Mouse (Mus musculus) liver, embryonic 14.5 days (tissue): ENCODE data around the gene Lsg1. TPM values are rescaled to one million over a fixed set of nuclear protein-coding genes. Genes with fewer than 3 reads are reported as not detected.
A peak's percentile ranks its signal among the peaks of the same experiment; 100 is the strongest.

Experiments
- ATAC-seq: fragments of 200-750 bp; cut with Nextera tagmentation; 2 replicates; pipeline ENCODE4 v1.8.0; 2017; ENCODE audit warnings: moderate number of reproducible peaks, mild to moderate bottlenecking, moderate library complexity; ENCODE audit not compliant: insufficient read depth
- DNase-seq, 3 experiments: peaks; one replicate each; pipeline ENCODE4 v3.0.0-alpha.2; 2012 to 2013; ENCODE audit warnings: low read depth in 3 of 3, low spot score in 3 of 3
- H3K27ac ChIP-seq: fragments of 300-500 bp; sonication (generic); 2 replicates; pipeline ENCODE4 v1.5.1; 2014; ENCODE audit warnings: moderate library complexity, mild to moderate bottlenecking, control low read depth, inconsistent platforms
- H3K27me3 ChIP-seq: fragments of 300-500 bp; sonication (generic); 2 replicates; pipeline ENCODE4 v1.6.1; 2014; ENCODE audit warnings: mild to moderate bottlenecking, low read length, moderate library complexity; ENCODE audit not compliant: control insufficient read depth, insufficient read depth
- H3K36me3 ChIP-seq: fragments of 300-500 bp; sonication (generic); replicated peaks from 2 replicates; pipeline ENCODE4 v1.6.1; 2014; ENCODE audit warnings: low read depth; ENCODE audit not compliant: control insufficient read depth, insufficient read depth
- H3K4me1 ChIP-seq, 2 experiments: fragments of 200-500 bp in 1 of 2; fragments of 300-500 bp in 1 of 2; sonication (generic) in 1 of 2; replicated peaks; 2 replicates each; pipeline ENCODE4 v1.6.1; 2012 to 2014; ENCODE audit warnings: antibody characterized with exemption in 1 of 2, inconsistent platforms in 1 of 2, low read length in 1 of 2; ENCODE audit not compliant: control insufficient read depth in 2 of 2, insufficient read depth in 2 of 2
- H3K4me2 ChIP-seq: fragments of 300-500 bp; sonication (generic); 2 replicates; pipeline ENCODE4 v1.6.1; 2014; ENCODE audit warnings: low read depth, mild to moderate bottlenecking, control low read depth, moderate library complexity
- H3K4me3 ChIP-seq, 2 experiments: fragments of 200-500 bp in 1 of 2; fragments of 300-500 bp in 1 of 2; sonication (generic) in 1 of 2; 2 replicates each; pipeline ENCODE4 v1.5.1; 2012 to 2014; ENCODE audit warnings: low read depth in 2 of 2, low read length in 2 of 2, mild to moderate bottlenecking in 2 of 2, control low read depth in 1 of 2, inconsistent platforms in 1 of 2, moderate library complexity in 1 of 2; ENCODE audit not compliant: insufficient read depth in 1 of 2
- H3K9ac ChIP-seq: fragments of 300-500 bp; sonication (generic); replicated peaks from 2 replicates; pipeline ENCODE4 v1.6.1; 2014; ENCODE audit warnings: mild to moderate bottlenecking, control low read depth, moderate library complexity
- H3K9me3 ChIP-seq: fragments of 300-500 bp; sonication (generic); 2 replicates; pipeline ENCODE4 v1.6.1; 2016; ENCODE audit warnings: low read length, mixed read lengths; ENCODE audit not compliant: control insufficient read depth
- CTCF ChIP-seq: IDR thresholded peaks from 2 replicates; pipeline ENCODE4 v1.5.1; 2016; ENCODE audit warnings: antibody characterized with exemption, low read depth, control low read depth
- EP300 ChIP-seq: IDR thresholded peaks from 2 replicates; pipeline ENCODE4 v1.6.1; 2016; ENCODE audit warnings: antibody characterized with exemption, low read depth
- WGBS: fragments of 180-500 bp; shearing (Covaris S2); extraction: QIAGEN DNeasy Blood & Tissue Kit; methylation state at CpG from one replicate; pipeline ENCODE4 v1.1.7; 2014; ENCODE audit not compliant: insufficient replicate concordance; 5-methylcytosine and 5-hydroxymethylcytosine counted together
- polyA plus RNA-seq, 2 experiments: library from polyadenylated mRNA; depleted of rRNA in 1 of 2; stranded (reverse) in 1 of 2; unstranded in 1 of 2; fragments of >200 nt; fragmentation: Nextera tagmentation in 1 of 2; extraction: Ambion mirVana in 1 of 2; gene quantifications; 2 replicates each; pipeline versions ENCODE4 v1.2.1 to v1.2.3; 2012 to 2014

Gene Lsg1
- polyA plus RNA-seq, 2 experiments, result 12.3 to 28.2 TPM

GRCm38 (mm10) chr16:30544693-30545092 is 42.7 kb downstream of the Lsg1 start:
- WGBS, result 33% methylated on average over 4 of the region's 4 CpGs
- DNase-seq (no peak), ATAC-seq (peak; percentile 28; the same call in 1 of the 2 replicates)
- H3K4me1 ChIP-seq, result peaks cover 0 to 6% of the 10 kb centered on the region in 2 experiments; a peak in 1 of 4 replicates
- no peak overlapping the region for H3K27ac ChIP-seq
- no peaks in the 10 kb centered on the region for H3K9me3 ChIP-seq
- no peaks in the 10 kb centered on the region for H3K36me3 ChIP-seq
- peaks cover 3% of the 10 kb centered on the region for H3K27me3 ChIP-seq
- no peak overlapping the region for H3K4me2 ChIP-seq
- TF ChIP-seq EP300 (0 out of 2 replicates have a peak, but pooled peaks have one; percentile 8), CTCF (no peak)
- H3K4me3 ChIP-seq, result no peak overlapping the region
- H3K9ac ChIP-seq, result no peak overlapping the region

DNA sequence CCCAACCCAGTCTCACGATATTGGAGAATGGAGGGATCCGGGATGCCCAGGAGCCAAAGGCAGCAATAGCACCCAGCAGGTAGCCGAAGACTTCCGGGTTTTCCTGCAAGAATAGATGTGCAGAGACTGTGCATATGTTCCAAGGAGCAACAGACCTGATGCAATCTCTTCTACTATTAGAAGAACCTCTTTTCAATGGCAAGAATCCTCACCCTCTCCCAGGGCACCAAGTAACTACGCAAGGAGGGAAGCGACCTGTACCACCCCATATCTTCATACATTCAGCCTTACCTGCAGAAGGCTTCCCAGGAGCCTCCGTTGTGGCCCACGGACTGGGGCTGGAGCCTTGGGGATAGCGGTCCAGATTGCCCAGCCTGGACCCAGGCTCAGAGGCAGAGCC is 44.0 kb downstream of the Lsg1 start:
- ATAC-seq (no peak), DNase-seq (no peak)
- Histone ChIP-seq H3K9ac (no peak overlapping the region), H3K9me3 (no peaks in the 10 kb centered on the region), H3K36me3 (no peaks in the 10 kb centered on the region), H3K4me3 (no peak overlapping the region), H3K27ac (no peak overlapping the region), H3K27me3 (no peaks in the 10 kb centered on the region; the same call in none of the 2 replicates), H3K4me2 (no peak overlapping the region), H3K4me1 (peaks cover 0 to 6% of the 10 kb centered on the region in 2 experiments; a peak in 1 of 4 replicates)
- TF ChIP-seq EP300, result no peak
- no peak for TF ChIP-seq CTCF
- WGBS, result 74% methylated on average over 9 of the region's 9 CpGs

- Histone ChIP-seq H3K9ac (no peak overlapping the region), H3K4me3 (no peak overlapping the region), H3K27me3 (no peaks in the 10 kb centered on the region; the same call in 1 of the 2 replicates), H3K36me3 (no peaks in the 10 kb centered on the region), H3K4me2 (no peak overlapping the region), H3K9me3 (no peaks in the 10 kb centered on the region), H3K4me1 (peaks cover 0 to 6% of the 10 kb centered on the region in 2 experiments; a peak in 1 of 4 replicates), H3K27ac (no peak overlapping the region)
- DNase-seq (no peak), ATAC-seq (no peak)
- TF ChIP-seq EP300, result no peak
- no peak for TF ChIP-seq CTCF
- 56% methylated on average over 6 of the region's 6 CpGs for WGBS
These were observed 44.6 kb downstream of the Lsg1 start for GRCm38 (mm10) chr16:30542826-30543225.

DNA sequence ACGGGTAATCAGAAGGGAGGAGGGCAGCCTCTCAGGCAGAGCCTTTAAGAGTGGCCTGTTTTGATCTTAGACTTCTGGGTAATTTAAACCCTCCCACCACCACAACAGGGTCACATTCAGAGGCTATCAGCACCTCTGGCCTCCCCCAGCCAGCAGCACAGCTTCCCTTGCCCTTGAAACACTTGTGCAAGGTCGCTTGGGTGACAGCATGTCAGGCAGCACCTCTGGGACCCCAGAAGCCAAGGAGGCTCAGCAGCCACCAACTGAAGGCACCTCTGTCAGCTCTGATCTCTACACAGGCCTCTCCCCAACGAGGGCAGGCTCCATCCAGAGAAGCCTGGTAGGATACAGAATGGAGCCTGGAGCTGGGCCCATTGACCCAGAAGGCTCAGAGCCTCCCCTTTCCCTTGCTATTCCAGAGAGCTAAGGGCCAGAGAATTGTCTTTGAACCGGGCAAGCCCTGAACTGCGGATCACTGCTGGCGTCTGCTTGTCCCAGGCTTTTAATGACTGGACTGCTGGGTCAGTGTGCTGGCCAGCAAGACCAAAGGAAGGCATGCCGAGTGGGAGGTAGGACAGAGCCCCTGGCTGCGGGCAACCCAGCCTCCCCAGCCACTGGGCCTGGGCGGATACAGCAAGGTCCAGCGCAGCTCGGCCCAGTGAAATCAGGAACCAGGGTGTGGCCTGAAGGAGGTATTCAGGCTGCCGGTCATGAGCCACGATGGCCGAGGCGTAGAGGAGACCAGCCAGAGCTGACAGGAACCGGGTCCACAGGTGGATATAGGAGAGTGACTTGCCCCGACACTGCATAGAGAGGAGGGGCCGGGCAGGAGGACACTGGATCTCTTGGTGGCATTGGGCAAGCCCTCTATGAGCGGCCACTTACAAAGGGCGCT is 47.0 kb downstream of the Lsg1 start:
- Histone ChIP-seq H3K9me3 (no peaks in the 10 kb centered on the region), H3K27ac (no peak overlapping the region), H3K4me1 (peaks cover 0 to 6% of the 10 kb centered on the region in 2 experiments; a peak in 1 of 4 replicates), H3K27me3 (no peaks in the 10 kb centered on the region; the same call in 1 of the 2 replicates), H3K9ac (no peak overlapping the region), H3K4me2 (no peak overlapping the region), H3K36me3 (no peaks in the 10 kb centered on the region), H3K4me3 (no peak overlapping the region)
- 60% methylated on average over 20 of the region's 20 CpGs for WGBS
- ATAC-seq (no peak), DNase-seq (no peak)
- no peak for TF ChIP-seq EP300

DNA sequence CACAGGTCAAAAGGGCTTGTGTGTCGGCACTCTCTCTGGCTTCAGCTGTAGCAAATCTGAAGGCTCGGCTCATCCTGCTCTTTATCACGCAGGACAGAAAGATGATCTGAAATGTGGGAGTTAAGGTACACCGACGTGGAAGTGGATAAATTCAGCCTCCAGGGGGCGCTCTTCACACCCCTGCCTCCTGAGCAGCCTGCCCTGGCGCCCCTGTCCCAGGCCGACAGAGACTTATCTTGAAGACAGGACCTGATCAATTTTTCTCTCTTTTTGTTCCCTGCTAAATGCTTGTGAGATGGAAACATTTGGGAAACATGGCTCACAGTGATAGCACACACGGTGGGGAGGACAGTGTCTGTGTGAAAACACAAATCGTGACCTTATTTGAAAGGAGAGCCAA is 48.0 kb downstream of the Lsg1 start:
- H3K4me3 ChIP-seq, result no peak overlapping the region
- H3K9me3 ChIP-seq, result no peaks in the 10 kb centered on the region
- 21% methylated on average over 10 of the region's 10 CpGs for WGBS
- H3K9ac ChIP-seq, result no peak overlapping the region
- no peak overlapping the region for H3K27ac ChIP-seq
- no peak overlapping the region for H3K4me2 ChIP-seq
- TF ChIP-seq EP300 (no peak), CTCF (peak; percentile 92)
- H3K27me3 ChIP-seq, result no peaks in the 10 kb centered on the region; the same call in 1 of the 2 replicates
- no peaks in the 10 kb centered on the region for H3K36me3 ChIP-seq
- H3K4me1 ChIP-seq, result no peaks in the 10 kb centered on the region
- ATAC-seq, result no peak
- DNase-seq, result no peak
